Mouse (Mus musculus) erythroblast, adult 5-6 weeks (primary cell): Measurements from ENCODE around the gene Scimp. TPM values are rescaled to one million over a fixed set of nuclear protein-coding genes. Genes with fewer than 3 reads are reported as not detected.
A peak's percentile ranks its signal among the peaks of the same experiment; 100 is the strongest.

Source experiments
- ATAC-seq: replicated peaks from 2 replicates; pipeline ENCODE4 v1.8.0; 2016; ENCODE audit warnings: moderate number of reproducible peaks, mild to moderate bottlenecking, moderate TSS enrichment, inconsistent platforms; ENCODE audit not compliant: poor library complexity, low FRiP score, severe bottlenecking
- total RNA-seq, 2 experiments: library from RNA; stranded (forward) in 1 of 2; stranded (reverse) in 1 of 2; fragments of 150-400 nt in 1 of 2; fragments of 200-764, 138-1000 nt in 1 of 2; gene quantifications; 2 replicates each; pipeline versions ENCODE4 v1.2.3 to v1.2.4; 2015 to 2017; ENCODE audit warnings: low replicate concordance in 2 of 2

Scimp gene
- total RNA-seq (2015; ENCODE audit: low replicate concordance) (not detected in 2 replicates), total RNA-seq (2017; ENCODE audit: low replicate concordance) (not detected in 2 replicates)

- no peak for ATAC-seq
Measured at GRCm38 (mm10) chr11:70812365-70812764, at the start of gene Scimp. Scimp (minus strand) TSS chr11:70812586.

- ATAC-seq = no peak
Measured at GRCm38 (mm10) chr11:70860371-70860770, 48.0 kb upstream of the Scimp start.

- no peak for ATAC-seq
Measured at GRCm38 (mm10) chr11:70846029-70846428, 33.6 kb upstream of the Scimp start.

GRCm38 (mm10) chr11:70845457-70845978 is 33.1 kb upstream of the Scimp start:
- peak; percentile 32; the same call in 1 of the 2 replicates for ATAC-seq

- peak; percentile 92 for ATAC-seq
Measured at GRCm38 (mm10) chr11:70844559-70845456, 32.4 kb upstream of the Scimp start, which contains the start of gene Rabep1. Rabep1 (plus strand) TSS chr11:70844778.

- ATAC-seq = no peak
Measured at GRCm38 (mm10) chr11:70843701-70844551, 31.5 kb upstream of the Scimp start.

- no peak for ATAC-seq
Measured at GRCm38 (mm10) chr11:70842983-70843382, 30.6 kb upstream of the Scimp start.

- ATAC-seq = no peak
Measured at GRCm38 (mm10) chr11:70838610-70839009, 26.2 kb upstream of the Scimp start.

GRCm38 (mm10) chr11:70837031-70837430 is 24.6 kb upstream of the Scimp start:
- ATAC-seq = no peak

- no peak for ATAC-seq
Measured at GRCm38 (mm10) chr11:70835381-70835831, 23.0 kb upstream of the Scimp start.

GRCm38 (mm10) chr11:70833831-70834230 is 21.4 kb upstream of the Scimp start:
- no peak for ATAC-seq

GRCm38 (mm10) chr11:70833408-70833807 is 21.0 kb upstream of the Scimp start:
- ATAC-seq = no peak

GRCm38 (mm10) chr11:70831201-70831600 is 18.8 kb upstream of the Scimp start:
- no peak for ATAC-seq

GRCm38 (mm10) chr11:70828975-70829615 is 16.7 kb upstream of the Scimp start:
- ATAC-seq = no peak

GRCm38 (mm10) chr11:70826207-70826606 is 13.8 kb upstream of the Scimp start:
- no peak for ATAC-seq

GRCm38 (mm10) chr11:70821728-70822591 is 9.6 kb upstream of the Scimp start:
- no peak for ATAC-seq

GRCm38 (mm10) chr11:70820120-70820519 is 7.7 kb upstream of the Scimp start:
- no peak for ATAC-seq

- no peak for ATAC-seq
Measured at GRCm38 (mm10) chr11:70816770-70817169, 4.4 kb upstream of the Scimp start.
